Mouse (Mus musculus) WW6 (cell line): ENCODE measurements around the gene Pknox2.

Experiments used
- DNase-seq: peaks from one replicate; pipeline ENCODE4 v3.0.0-alpha.2; 2013; ENCODE audit warnings: low read depth, low spot score

The Pknox2 gene

DNA sequence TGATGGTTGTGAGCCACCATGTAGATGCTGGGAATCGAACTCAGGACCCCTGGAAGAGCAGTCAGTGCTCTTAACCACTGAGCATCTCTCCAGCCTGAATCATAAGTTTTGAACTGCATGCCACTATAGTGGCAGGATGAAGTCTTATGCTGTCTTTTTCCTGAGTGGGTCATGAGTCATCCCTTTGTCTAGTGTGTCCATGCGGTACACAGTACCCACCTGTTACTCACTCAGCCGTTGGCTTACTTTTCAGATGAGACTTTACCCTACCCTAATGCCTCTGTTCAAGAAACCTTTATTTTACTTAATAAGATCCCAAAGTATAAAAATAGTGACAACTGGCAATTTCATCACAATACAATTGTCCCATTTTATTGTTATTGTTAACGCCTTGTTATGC lies 95.5 kb downstream of the Pknox2 start:
- no peak for DNase-seq

- no peak for DNase-seq
Measured at GRCm38 (mm10) chr9:37047490-37047889, 99.7 kb downstream of the Pknox2 start.

DNA sequence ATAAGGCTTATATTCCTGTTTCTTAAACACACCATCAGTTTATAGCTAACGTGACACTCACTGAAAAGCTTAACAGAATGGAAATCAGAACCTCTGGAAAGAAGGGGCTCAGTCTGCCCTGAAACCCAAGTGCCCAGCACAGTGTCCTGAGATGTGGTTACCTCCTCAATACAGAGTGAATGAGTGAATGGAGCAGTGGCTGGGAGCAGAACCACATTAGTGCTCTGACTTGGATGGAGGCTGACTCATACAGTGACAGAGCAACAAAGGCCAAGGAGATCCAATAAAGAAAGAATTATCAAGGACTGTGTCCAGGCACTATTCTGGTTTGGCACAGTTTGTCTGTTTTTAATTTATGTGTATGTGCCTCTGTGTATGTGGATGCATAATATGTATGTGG lies 101.3 kb downstream of the Pknox2 start:
- no peak for DNase-seq

GRCm38 (mm10) chr9:37044165-37044564 lies 103.0 kb downstream of the Pknox2 start:
- DNase-seq = no peak

DNA sequence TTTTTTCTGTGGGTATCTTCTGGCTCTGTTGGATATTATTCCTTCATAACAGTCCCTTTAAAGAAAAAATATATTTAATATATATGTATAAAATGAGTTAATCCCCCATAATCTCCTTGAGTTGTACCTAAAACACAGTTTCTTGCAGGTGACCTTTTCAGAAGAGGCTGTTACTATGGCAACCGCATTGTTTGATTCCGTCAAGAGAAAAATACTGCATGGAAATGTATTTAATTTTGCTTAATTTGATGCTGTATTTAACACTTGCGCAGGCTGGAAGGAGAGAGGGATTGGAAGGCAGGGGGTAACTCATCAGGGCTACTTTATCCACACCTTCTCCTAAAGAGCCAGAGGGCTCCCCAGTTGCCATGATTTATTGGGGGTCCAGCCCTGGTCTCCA lies 108.3 kb downstream of the Pknox2 start:
- DNase-seq = no peak

DNA sequence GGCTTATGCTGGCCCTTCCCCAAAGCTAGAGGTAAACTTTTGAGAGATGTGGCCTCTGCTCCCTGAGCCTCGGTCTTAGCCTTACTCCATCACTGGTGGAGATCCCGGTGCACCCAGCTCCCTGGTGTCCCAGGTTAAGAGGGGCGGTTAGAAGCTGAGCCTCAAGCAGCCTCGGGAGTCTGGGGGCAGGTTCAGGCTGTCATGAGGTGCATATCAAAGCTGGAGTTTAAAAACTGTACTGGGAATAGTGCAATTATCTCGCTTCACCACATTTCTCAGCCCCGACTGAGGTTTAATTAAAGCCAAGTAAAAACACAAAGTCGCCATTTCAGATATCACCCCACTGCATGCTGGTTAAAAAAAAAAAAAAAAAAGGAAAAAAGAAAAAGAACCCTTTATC lies 108.8 kb downstream of the Pknox2 start:
- no peak for DNase-seq

DNA sequence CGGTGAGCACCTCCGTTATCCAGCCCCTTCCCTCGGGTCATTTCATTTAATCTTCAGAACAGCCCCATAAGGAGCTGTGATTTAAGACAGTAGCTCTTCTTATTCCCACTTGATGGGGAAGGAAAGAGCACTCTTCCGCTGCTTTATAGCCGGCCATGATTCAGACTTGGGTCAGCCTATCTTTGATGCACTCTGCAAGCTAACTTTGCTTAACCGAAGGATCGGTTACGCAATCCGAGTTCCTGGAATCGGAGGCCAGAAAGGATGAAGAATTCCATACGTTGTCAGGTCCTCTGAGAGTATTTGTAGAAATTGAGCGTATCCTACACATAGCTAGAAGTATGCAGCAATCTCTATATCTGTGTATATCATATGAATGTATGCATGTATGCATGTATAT lies 109.8 kb downstream of the Pknox2 start:
- DNase-seq = no peak

DNA sequence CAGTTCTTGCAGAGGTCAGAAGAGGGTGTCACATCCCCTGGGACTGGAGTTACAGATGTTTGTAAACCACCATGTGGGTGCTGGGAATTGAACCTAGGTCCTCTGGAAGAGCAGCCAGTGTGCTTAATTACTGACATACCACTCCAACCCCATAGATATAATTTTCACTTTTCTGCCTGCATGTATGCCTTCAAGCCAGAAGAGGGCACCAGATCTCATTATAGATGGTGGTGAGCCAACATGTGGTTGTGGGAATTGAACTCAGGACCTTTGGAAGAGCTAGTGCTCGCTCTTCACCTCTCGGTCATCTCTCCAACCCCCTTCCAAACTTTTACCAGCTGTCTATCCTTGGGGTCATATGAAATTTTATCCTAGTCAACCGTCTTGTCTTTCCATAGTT lies 112.0 kb downstream of the Pknox2 start:
- DNase-seq = no peak

DNA sequence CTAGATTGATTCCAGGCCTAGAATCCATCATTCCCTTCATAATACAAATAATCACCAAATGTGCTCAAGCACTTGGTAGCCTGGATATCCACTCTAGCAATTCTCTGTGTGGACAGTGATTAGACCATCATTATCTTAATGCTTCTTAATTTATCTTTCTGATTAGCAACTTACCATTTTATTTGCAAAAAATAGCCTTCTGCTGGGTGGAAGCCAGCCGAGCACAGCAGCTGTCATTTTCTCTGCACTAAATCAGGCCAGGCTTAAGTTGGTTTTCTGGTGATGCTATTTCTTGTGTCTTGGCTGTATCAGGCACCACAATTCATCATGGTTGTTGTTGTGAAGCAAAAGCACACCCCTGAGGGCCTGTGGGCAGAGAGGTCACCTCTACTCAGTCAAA lies 112.9 kb downstream of the Pknox2 start:
- no peak for DNase-seq

DNA sequence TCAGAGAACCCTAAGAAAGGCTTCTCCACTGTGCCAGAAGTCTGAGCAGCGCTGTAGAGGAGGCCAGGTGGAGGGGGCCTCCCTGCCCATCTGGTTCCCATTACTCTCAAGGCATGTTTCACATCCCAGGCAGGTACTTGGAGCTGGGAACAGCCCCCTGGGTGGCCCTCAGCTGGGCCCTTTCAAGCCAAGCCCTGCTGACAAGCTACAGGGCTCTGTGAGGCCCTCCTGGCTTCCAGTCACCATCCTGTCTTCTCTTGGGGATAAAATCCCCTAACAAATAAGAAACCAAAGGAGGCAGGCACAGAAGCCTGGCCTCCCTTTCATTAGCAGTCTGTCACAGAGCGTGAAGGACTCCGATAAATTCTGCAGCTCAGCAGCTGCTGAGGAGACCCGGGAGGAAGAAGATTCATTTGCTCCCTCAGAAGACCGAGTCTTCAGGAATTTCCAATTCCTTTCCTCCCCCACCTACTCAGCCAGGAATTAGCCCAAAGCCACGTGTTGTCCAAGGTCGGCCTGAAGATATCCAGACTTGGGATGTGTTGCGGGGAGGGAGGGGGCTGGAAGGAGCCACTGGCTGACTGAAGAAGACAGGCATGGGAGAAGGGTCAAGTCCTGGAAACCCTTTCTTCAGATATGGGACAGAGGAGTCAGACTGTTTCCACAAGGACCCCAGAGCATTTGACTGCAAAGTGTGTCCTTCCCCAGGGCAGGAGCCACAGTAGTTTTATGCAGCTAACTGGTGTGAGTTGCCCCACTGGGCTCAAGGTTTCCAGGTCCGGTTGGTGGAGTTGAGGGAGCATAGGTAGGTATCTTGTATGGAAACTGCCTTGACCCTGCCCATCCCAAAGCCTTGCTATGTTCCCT lies 116.6 kb downstream of the Pknox2 start:
- DNase-seq = no peak

- no peak for DNase-seq
Measured at GRCm38 (mm10) chr9:37029811-37030346, 117.3 kb downstream of the Pknox2 start.

- no peak for DNase-seq
Measured at GRCm38 (mm10) chr9:37027825-37028575, 119.2 kb downstream of the Pknox2 start.

DNA sequence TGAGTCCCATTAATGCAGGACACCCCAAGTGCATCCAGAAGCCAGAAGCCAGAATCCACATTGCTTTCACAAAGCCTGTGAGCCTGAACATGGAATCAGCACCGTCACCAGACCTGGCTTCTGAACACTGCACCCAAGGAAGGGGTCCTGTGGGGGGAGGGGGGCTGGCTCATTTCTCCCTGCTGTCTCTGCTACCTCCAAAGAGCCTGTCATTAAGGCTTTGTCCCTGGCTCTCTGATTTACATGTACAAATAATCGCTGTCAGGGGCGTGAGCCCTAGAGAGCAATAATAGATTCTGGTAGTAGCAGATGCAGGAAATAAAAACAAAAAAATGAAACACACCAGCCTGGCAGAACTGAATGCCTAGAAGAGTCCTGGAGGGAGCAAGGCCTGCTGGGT lies 121.3 kb downstream of the Pknox2 start:
- no peak for DNase-seq

DNA sequence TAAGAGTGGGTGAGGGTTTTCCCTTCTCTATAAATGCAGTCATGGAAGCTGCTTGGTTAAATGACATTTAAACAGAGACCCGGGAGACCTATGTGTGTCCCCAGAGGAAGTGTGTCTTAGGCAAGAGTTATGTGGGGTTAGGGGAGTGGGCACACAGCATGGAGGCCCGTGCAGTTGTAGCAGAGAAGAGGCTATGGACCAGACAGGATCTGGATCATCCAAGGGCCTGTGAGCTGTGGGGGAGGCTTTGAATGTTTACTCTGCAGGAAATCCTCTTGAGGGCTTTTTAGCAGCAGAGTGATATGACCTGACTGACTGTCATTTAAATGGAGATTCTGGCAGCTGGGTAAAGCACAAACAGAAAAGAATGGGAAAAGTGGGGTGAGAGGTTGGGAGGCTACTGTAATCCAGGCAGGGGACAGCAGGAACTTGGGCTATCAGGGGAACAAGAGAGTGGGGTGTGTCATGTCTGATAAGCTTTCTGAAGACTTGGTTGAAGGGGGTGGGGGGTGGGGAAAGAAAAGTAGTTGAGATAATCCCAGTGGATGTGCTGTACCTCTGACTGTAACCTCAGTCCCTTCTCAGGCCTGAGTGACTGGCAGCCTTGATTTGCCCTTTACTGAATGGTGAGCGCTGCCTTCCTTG lies 125.5 kb downstream of the Pknox2 start:
- DNase-seq = no peak

DNA sequence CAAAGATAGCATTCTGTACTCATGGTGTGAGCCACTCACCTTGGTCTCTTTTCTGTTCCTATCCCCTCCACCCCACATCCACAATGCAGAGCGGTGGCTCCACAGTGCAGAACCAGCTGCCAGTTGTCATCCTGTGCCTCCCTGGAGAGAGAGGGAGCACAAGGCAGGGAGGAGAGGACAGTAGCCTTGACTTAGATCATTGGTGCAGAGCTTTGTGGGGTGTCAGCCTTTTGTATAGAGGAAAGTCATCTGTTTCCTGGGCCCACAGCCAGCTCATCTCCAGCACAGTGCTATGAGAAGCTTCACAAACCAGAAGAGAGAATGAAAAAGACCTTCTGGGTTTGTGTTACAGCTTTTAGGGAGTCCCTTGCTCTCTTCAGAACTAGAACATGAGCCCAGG lies 129.1 kb downstream of the Pknox2 start:
- DNase-seq = no peak

- no peak for DNase-seq
Measured at GRCm38 (mm10) chr9:37017169-37017568, 130.0 kb downstream of the Pknox2 start.

DNA sequence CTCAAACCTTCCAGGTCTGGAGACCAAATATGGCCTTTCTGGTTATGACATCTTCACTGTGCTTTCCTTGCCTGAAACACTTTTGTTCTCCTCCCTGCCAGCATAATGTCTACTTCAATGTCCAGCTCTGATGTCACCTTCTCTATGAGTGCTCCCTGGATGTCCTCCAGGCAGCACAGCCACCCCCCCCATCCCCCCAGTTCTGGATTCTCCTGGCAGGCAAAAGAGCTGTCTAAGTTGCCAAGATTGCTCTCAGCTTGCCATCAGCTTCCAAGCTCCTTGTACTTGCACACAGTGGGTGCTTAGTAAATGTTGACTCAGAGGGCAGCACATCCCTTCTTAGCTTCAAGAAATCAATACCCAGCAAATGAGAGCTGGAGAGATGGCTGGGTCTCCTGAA lies 131.0 kb downstream of the Pknox2 start:
- DNase-seq = no peak

GRCm38 (mm10) chr9:37013565-37013964 lies 133.6 kb downstream of the Pknox2 start:
- DNase-seq = no peak

GRCm38 (mm10) chr9:37008090-37008489 lies 139.1 kb downstream of the Pknox2 start:
- DNase-seq = no peak

- peak; percentile 48 for DNase-seq
Measured at GRCm38 (mm10) chr9:37004676-37005075, 142.5 kb downstream of the Pknox2 start.

GRCm38 (mm10) chr9:37001935-37002535 lies 145.2 kb downstream of the Pknox2 start:
- no peak for DNase-seq

- DNase-seq = no peak
Measured at GRCm38 (mm10) chr9:36999393-36999792, 147.8 kb downstream of the Pknox2 start.
